Mouse (Mus musculus) layer of hippocampus, adult 9-10 months (tissue): ENCODE data around the gene Hoxb7.

Source experiments
- DNase-seq: peaks from one replicate; pipeline ENCODE4 v3.0.0; 2022; ENCODE audit warnings: low spot score

Gene Hoxb7

GRCm38 (mm10) chr11:96286739-96287385, 439 bp downstream of the Hoxb7 start:
- DNase-seq, result no peak

GRCm38 (mm10) chr11:96287411-96287810, 988 bp downstream of the Hoxb7 start:
- no peak for DNase-seq

- DNase-seq, result no peak
Observed at GRCm38 (mm10) chr11:96288455-96289221, 2.2 kb downstream of the Hoxb7 start.

GRCm38 (mm10) chr11:96289293-96289692, 2.9 kb downstream of the Hoxb7 start:
- DNase-seq, result no peak

- DNase-seq, result no peak
Observed at GRCm38 (mm10) chr11:96289837-96290236, 3.4 kb downstream of the Hoxb7 start.

GRCm38 (mm10) chr11:96290705-96291355, 4.4 kb downstream of the Hoxb7 start:
- DNase-seq, result no peak

- no peak for DNase-seq
Observed at GRCm38 (mm10) chr11:96291681-96292564, 5.5 kb downstream of the Hoxb7 start, which contains the start of gene Hoxb6. TSS of gene Hoxb6 (plus strand) at chr11:96292476.

- no peak for DNase-seq
Observed at GRCm38 (mm10) chr11:96292565-96293301, 6.3 kb downstream of the Hoxb7 start.

DNA sequence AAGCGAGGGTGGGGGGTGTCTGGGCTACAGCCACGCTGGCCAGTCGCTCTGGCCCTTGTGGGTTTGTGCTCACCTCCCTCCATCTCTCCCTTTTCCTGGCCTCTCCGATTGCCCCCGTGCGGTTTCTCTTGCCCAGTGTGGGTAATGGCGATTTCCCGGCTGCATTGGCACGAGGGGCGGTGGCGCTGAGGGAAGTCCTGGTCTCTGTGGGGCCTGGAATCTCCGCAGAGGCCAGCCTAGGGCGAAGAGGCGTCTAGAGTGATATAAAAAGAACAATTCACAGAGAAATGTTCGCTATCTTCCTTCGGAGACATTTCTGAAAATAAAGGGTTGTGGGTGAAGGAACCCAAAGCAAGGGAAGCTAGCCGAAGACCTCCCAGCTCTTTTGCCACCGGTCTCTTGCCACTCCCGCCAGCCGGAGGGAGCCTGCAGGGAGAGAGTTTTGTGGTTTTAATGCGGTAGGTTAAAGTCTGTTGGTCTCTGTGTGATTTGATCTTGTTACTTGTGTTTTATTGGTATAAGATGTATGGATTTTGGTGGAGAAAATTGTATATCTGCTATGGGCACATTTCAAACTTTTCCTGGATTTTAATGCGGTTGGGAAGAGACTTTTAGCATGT, 7.0 kb downstream of the Hoxb7 start:
- DNase-seq, result no peak

DNA sequence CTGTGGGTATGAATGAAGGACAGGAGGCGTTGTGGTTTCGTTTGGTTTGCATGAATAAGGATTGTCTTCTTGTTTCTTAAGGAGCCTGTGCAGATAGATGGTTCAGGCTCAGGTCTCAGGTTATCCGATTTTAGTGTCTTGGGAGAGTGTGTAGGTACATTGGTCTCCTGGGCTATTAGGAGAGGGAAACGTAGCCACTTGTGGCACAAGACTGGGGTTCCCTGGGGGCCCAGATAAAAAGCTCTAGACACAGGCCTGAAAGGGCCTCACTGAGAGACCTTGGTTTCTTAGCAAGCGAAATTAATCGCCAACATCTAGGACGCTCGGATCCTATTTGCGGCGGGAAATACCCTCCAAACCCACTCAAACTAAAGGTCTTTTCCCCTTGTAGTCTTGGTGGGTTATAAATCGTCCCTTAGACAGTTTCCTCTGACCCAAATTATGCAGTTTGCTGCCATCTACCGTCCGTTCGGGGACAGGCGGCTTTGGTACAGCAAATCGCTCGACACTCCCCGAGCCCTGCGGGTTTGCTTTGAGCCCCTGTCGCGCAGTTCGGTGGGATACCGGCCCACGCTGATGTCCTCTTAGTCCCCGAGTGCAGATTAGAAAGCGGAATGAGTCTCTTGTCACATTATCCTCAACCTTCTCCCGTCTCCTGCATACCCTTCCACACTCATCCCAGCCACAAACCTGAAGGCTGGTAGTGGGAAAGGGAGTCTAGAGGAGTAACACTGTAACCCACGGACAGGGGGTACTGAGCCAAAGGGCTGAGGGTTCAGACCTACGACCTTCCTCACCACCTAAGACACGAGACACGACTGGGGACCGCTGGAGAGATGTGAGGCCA, 8.0 kb downstream of the Hoxb7 start:
- DNase-seq, result no peak

GRCm38 (mm10) chr11:96295092-96295835, 8.8 kb downstream of the Hoxb7 start:
- DNase-seq, result no peak

DNA sequence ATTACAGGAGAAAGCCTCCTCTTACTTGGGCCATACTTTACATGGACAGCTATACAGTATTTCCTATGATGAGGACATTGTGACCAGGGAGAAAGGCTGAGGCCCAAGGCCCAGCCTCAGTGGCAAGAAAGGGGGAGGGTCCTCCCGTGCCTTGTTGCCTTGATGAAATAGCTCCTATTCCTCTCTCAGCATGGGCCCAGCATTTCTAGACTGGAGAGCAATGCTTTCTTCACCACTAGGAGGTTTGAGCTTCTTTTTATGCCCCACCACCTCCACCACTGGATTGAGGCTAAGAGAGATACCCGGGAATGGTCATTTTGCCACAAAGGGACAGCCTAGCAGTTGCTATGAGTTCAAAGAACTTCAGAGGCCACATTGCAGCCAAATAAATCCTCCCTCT, 10.6 kb downstream of the Hoxb7 start:
- DNase-seq, result no peak

DNA sequence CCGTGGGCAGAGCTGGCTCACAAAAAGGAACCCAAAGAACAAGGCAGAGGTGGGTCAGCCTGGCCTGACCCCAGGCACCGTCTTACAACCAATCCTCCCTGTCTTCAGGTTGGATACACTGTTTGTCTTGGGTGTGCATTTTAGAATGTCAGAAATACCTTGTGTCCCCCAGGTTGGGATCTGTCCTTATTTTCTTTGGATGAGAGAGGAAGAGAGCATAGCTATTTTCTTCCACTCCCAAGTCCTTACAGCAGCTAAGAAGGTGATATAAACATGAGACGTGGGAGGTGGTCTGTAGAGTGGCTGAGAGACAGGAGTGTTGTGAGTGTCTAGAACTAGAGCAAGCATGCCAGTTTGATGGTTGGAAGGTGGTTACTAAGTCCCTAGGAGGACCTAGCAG, 11.0 kb downstream of the Hoxb7 start:
- no peak for DNase-seq

DNA sequence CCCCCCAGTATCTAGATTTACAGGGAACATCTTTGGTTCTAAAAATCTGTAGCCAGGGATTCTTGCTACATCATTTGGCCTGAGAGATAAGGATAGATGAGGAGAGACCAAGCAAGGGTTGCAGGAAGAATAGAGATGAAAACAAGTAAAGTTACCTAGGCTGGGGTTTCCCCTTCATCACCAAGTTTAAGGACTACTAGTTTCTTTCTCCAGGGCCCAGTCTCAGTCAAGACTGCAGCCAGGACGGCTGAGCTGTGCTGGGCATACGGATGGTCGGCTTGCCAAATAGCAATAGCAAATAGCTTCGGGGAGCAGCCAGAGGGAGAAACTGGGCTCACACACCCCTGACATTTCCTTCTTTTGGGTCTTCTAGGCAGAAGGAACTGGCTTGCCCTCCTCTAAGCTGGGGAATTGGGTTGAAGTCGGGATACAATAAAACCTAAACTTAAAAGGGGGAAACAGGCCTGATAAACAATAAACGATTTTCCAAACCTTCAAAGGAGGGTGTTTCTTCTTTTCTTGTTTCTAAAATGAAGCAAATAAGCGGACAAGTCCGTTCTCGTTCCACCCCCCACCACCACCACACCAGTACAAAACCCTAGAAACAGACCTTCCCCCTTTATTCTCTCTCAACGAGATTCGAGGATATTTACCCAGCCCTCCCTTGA, 11.7 kb downstream of the Hoxb7 start:
- no peak for DNase-seq

DNA sequence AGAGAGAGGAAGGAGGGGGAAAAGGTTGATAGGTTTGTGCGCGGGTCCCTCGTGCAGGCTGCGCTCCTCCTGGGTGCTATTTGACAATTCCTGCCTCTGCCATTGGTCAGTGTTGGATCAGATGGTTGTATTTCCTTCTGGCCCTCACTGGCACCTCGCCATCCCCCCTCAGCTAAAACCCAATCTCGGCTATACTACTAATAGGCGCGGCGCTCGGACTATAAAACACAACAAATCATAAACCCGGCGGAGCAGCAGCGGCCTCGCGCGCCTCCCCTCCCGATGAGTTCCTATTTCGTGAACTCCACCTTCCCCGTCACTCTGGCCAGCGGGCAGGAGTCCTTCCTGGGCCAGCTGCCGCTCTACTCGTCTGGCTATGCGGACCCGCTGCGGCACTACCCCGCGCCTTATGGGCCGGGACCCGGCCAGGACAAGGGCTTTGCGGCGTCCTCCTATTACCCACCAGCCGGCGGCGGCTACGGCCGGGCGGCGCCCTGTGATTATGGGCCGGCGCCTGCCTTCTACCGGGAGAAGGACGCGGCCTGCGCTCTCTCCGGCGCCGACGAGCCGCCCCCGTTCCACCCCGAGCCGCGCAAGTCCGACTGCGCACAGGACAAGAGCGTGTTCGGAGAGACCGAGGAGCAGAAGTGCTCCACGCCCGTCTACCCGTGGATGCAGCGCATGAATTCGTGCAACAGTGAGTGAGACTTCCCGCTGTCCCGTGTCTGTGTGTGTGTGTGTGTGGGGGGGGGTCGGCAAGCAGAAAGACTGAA, 12.7 kb downstream of the Hoxb7 start:
- DNase-seq, result no peak

DNA sequence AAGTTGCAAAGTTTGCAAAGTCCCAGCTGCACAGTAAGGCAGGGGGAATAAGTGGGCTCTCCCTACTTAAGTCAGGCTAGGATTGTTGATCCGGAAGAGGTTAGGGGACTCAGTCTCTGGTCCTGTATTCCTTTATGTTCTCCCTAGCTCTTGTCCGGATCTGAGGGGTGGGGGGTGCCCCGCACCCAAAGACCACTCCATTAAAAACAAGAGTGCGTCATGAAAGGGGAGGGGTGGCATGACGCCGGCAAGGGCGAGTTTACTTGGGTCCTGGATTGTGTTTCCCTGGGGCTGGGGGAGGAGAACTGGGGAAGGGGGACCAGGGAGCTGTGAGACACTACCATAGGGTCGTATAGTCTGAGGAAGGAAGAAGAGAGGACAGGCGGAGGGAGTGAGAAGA, 13.4 kb downstream of the Hoxb7 start:
- DNase-seq, result no peak

GRCm38 (mm10) chr11:96300354-96301063, 14.1 kb downstream of the Hoxb7 start:
- no peak for DNase-seq
